Mouse (Mus musculus) bone marrow, adult 2 months (tissue): ENCODE measurements around the gene Hrct1. TPM values are rescaled to one million over a fixed set of nuclear protein-coding genes. Genes with fewer than 3 reads are reported as not detected.

ENCODE experiments used
- H3K27ac ChIP-seq: fragments of 200-500 bp; 2 replicates; pipeline ENCODE4 v1.5.1; 2012; ENCODE audit warnings: low read depth, mild to moderate bottlenecking, control low read depth, inconsistent platforms, low read length; ENCODE audit not compliant: control insufficient read depth, poor library complexity, insufficient read depth
- H3K4me1 ChIP-seq: fragments of 200-500 bp; 2 replicates; pipeline ENCODE4 v1.6.1; 2011; ENCODE audit warnings: low read length; ENCODE audit not compliant: control insufficient read depth, insufficient read depth
- H3K4me3 ChIP-seq: fragments of 200-500 bp; replicated peaks from 2 replicates; pipeline ENCODE3; 2011; ENCODE audit warnings: mild to moderate bottlenecking, low read depth, low read length, control low read depth; ENCODE audit not compliant: control insufficient read depth
- CTCF ChIP-seq: fragments of 200-500 bp; IDR thresholded peaks from 2 replicates; pipeline ENCODE4 v1.5.1; 2011; ENCODE audit warnings: low read length, control low read depth; ENCODE audit not compliant: control insufficient read depth, insufficient read depth
- POLR2A ChIP-seq: fragments of 200-500 bp; IDR thresholded peaks from 2 replicates; pipeline ENCODE4 v1.6.1; 2011; ENCODE audit warnings: low read depth, mild to moderate bottlenecking, control low read depth, low read length, borderline replicate concordance; ENCODE audit not compliant: control insufficient read depth
- WGBS: fragments of 180-500 bp; shearing (Covaris S2); methylation state at CpG from one replicate; pipeline ENCODE4 v1.1.7; 2018; 5-methylcytosine and 5-hydroxymethylcytosine counted together
- polyA plus RNA-seq: library from polyadenylated mRNA; stranded (reverse); fragments of >200 nt; gene quantifications from 2 replicates; pipeline ENCODE4 v1.2.4, GENCODE M21; 2011; ENCODE audit warnings: low replicate concordance; ENCODE audit not compliant: missing spikeins, insufficient read depth, insufficient read length

Gene Hrct1
- polyA plus RNA-seq, 1 experiment = 6.3 TPM

- Histone ChIP-seq H3K4me1 (no peaks in the 10 kb centered on the region; the same call in none of the 2 replicates), H3K27ac (no peak overlapping the region), H3K4me3 (no peak overlapping the region)
- 24% methylated on average over 1 of the region's 1 CpGs for WGBS
- TF ChIP-seq POLR2A (no peak), CTCF (no peak)
Measured at GRCm38 (mm10) chr4:43724764-43725163, 2.2 kb upstream of the Hrct1 start.

DNA sequence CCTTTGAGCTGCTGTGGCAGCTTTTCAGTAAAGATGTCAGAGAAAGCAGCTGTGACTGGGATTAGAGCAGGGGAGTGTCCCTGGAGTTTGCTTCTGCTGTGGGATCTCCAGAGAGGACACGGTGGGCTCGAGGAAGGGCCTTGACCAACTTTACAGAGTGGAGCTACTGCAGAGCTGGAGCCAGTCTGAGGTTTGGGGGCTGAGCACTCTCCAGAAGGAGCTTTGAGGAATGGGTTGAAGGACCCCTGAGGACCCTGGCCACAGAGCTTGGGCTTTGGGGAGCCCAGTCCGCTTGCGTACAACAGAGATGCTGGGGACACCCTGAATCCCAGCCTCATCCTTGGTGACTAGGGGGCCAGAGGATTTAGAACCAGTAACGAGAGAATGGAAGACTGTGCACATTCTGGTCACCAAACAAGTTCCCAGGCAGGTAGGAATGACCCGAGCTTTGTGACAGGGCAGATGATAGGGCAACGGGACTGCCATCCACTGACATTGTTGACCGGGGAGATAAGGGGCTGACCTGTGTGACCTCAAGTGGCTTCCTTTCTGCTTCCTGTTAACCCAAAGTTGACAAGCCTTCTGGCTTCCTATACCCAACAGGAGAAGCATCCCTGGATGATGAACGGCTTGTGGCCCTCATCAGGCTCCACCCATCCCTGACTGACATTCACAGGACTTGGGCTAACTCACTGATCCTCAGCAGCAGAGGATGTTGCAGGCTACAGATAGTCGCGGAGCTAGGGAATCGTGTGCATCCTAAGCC lies 577 bp upstream of the Hrct1 start:
- WGBS = 50% methylated on average over 12 of the region's 12 CpGs
- no peak overlapping the region for H3K4me3 ChIP-seq
- no peaks in the 10 kb centered on the region for H3K4me1 ChIP-seq
- H3K27ac ChIP-seq = no peak overlapping the region
- no peak for TF ChIP-seq CTCF
- no peak for TF ChIP-seq POLR2A

GRCm38 (mm10) chr4:43727718-43728575 lies 959 bp downstream of the Hrct1 start:
- 67% methylated on average over 7 of the region's 7 CpGs for WGBS
- TF ChIP-seq POLR2A (no peak), CTCF (no peak)
- no peaks in the 10 kb centered on the region for H3K4me1 ChIP-seq

DNA sequence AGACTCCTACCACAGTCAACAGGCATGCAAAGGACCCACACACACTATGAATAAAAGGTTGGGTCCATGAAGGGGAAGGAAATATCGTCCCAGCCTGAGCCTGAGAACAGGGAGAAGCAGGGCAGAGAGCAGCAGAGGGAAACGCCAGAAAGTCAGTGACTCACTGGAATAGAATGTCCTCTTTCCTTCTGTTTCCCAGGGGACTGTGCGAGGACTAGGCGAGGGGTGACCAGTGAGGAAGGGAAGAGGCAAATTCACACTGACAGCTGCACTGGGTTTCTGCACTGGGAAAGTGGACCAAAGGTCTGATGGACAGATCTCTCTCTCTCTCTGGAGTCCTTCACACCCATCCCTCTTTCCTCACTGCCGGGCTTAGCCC lies 1.6 kb downstream of the Hrct1 start:
- Histone ChIP-seq H3K4me3 (no peak overlapping the region), H3K27ac (no peak overlapping the region), H3K4me1 (no peaks in the 10 kb centered on the region)
- WGBS = 50% methylated on average over 5 of the region's 5 CpGs
- TF ChIP-seq POLR2A (no peak), CTCF (no peak)

More at GRCm38 (mm10) chr4:43727718-43728575, 959 bp downstream of the Hrct1 start:
- Histone ChIP-seq H3K4me3 (no peak overlapping the region), H3K27ac (peak overlapping the region; percentile 10; the same call in 1 of the 2 replicates)

- H3K27ac ChIP-seq = no peak overlapping the region
- TF ChIP-seq POLR2A (no peak), CTCF (no peak)
- WGBS = 57% methylated on average over 3 of the region's 3 CpGs
- H3K4me1 ChIP-seq = no peaks in the 10 kb centered on the region
- no peak overlapping the region for H3K4me3 ChIP-seq
Measured at GRCm38 (mm10) chr4:43729126-43729525, 2.1 kb downstream of the Hrct1 start.

GRCm38 (mm10) chr4:43729794-43730550 lies 3.0 kb downstream of the Hrct1 start, which contains the start of gene Spaar:
Gene Spaar, plus strand, starts transcription at chr4:43730034.
- TF ChIP-seq POLR2A (no peak), CTCF (no peak)
- Histone ChIP-seq H3K4me3 (no peak within 1 kb of the TSS), H3K27ac (peak within 1 kb of the TSS; percentile 14; the same call in 1 of the 2 replicates), H3K4me1 (no peaks in the 10 kb centered on the region)
- WGBS = 45% methylated on average over 14 of the region's 14 CpGs

DNA sequence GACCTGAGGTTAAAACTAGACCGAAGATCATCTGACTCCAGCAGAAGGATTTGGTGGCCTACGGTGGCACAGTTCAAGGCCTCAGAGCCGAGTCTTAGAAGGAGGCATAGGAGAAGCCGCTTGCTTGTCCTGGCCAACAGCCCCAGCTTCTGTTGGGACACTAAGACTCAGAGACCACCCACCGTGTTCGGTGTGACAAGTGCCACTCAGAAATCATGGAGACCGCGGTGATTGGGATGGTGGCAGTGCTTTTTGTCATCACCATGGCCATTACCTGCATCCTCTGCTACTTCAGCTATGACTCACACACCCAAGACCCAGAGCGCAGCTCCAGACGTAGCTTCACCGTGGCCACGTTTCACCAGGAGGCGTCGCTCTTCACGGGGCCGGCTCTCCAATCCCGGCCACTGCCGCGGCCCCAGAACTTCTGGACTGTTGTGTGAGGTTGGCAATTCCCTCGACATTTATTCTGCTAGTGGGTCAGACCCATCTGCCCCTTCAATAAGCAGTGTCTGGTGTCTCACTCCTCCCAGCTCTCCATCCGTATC lies 3.8 kb downstream of the Hrct1 start:
- peak overlapping the region; percentile 14; the same call in 1 of the 2 replicates for H3K27ac ChIP-seq
- TF ChIP-seq CTCF = no peak
- no peak for TF ChIP-seq POLR2A
- H3K4me1 ChIP-seq = no peaks in the 10 kb centered on the region
- 68% methylated on average over 21 of the region's 21 CpGs for WGBS
- no peak overlapping the region for H3K4me3 ChIP-seq
